Mouse (Mus musculus) cerebellum, postnatal 36 days (tissue): ENCODE measurements around the gene N4bp3.
"Not testable (repeated sequence)": the region's sequence is repeated elsewhere in the genome, so short reads cannot be mapped to it uniquely, and the experiment has no call there.

Experiments used
- DNase-seq, 2 experiments: peaks; one replicate each; pipeline ENCODE4 v3.0.0; 2021 to 2022; ENCODE audit warnings: mixed read lengths in 2 of 2

N4bp3 gene

DNA sequence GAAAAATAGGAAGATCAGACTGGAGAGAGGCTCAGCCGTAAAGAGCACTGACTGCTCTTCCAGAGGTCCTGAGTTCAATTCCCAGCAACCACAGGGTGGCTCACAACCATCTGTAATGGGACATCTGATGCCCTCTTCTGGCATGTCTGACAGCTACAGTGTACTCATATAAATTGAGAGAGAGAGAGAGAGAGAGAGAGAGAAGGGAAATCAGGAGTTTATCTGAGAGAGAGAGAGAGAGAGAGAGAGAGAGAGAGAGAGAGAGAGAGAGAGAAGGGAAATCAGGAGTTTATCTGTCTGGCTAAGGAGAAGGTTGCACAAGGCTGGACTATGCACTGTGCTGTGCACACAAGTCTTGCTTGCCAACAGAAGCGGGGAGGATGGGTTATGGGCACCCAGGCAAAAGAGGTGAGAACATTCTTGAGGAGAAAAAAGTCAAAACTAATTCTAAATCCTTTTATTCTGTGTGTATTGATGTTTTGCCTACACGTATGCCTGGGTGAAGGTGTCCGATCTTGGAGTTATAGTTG lies 2.3 kb upstream of the N4bp3 start:
- no peak for DNase-seq

DNA sequence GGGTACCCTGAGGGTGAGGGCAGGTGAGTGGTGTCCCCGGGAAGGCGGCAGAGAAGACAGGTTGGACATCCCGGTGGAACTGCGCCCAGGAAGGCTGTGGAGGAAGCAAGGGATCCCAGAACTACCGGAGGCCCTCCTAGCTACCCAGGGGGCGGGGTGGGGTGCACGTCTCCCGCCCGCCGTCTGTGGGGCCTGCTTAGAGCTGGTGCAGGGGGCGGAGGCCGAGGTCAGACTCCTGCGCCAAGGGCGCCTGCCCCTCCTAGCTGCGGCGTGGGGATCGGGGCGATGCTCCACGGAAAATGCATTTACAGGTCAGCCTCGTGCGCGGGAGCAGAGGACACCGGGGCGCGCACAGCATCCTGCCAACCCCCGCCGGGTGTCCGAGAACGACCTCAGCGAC lies 381 bp downstream of the N4bp3 start:
- DNase-seq: no peak

DNA sequence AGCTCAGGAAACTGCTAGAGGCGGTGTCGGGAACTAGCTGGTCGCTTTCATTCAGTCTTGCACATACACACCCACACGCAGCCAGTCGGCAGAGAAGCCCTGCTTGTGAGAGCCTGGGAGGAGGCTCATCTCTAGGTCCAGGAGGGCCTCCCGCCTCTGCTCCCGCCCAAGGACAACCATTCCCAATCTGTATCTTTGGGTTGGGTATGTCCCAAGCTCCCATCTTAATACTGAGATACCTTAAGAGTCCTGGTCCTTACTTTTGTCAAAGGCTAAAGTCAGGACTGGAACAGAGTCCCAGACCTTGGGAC lies 798 bp downstream of the N4bp3 start:
- no peak for DNase-seq

DNA sequence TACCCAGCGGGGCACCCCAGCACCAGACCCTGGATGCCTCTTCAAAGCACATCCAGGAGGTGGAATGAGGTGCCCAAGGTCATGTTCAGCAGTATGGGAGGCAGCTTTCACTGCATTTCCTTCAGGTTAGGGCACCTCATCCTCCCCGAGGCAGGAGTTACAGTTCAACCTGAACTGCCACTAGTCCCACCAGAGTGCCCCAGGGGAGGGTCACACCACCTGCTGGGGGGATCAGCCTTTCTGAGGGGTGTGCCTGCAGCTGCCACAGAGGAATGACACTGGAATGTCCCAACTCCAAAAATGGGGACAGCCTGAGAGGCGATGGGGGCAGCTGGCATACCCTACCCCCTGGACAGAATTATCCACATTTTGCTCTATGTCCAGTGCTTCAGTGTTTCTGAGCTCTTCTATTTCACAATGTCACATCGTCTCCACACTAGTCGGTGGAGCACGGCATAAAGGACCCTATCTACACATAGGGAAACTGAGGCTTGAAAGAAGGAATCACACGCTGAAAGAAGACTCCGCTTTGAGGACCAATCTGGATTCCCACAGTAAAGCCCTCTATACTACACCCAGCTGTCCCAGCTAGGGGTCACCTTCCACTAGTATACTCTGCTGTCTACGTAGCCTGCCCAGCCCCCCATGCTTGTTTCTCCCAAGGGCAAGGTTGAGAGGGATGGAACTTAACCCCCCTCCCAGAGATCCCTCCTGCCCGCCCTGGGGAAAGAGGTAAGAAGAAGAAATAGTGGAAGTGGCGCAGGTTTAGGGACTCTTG lies 1.3 kb downstream of the N4bp3 start:
- DNase-seq: no peak

DNA sequence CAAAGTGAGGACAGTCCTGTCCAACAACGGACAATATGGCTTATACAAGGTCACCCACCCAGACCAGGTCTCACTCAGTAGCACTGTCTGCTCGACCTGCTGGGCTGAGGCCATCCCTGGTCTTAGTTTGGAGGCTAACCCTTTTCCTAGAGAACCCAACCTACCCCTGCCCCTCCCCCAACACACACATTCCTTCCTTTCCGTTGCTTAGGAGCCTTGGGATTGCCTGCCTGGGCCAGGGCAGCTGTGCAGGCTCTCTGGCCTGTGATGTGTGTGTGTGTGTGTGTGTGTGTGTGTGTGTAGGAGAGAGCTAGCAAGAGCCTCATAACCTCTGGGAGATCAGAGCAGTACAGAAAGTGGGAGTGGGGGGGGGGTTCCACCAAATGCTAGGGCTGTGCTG lies 2.1 kb downstream of the N4bp3 start:
- DNase-seq: no peak

DNA sequence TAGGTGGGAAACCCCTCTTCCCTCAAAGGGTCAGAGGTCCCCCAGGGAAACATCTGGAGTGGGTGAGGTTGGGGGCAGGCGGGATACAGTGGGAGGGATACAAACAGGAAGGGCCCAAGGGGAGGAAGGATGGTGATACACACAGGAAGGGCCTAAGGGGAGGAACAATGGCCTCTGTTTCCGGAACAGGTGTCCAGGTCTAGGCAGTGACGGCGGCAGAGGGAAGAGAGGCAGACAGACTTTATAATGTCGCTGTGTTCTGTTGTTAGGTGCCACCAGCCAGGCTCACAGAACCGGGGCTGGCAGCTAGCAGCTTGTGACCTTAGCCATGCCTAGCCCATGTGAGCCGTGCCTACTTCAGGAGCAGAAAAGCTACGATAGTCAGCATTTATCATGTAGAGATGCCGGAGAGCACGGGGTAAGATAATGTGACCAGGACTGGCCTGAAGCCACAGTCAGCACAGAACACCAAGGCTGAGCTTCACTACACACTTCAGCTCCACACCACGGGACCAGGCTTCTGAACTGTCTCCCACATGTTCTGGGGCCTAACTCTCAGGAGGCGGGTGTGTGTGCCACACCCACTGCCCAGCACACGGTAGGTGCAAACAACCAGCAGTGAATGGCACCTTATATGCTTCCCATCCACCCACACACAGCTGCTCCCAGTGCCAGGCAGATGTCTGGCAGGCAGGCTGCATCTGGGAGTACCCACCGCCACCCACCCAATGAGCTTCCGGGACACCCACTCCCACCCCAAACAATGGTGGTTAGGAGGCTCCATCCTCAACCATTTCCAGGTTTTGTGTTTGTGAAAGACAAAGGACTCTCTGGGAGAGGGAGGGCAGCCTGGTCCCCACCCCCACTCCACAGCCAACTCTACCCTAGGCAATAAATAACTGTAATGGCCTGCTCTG lies 3.6 kb downstream of the N4bp3 start:
- no peak for DNase-seq

DNA sequence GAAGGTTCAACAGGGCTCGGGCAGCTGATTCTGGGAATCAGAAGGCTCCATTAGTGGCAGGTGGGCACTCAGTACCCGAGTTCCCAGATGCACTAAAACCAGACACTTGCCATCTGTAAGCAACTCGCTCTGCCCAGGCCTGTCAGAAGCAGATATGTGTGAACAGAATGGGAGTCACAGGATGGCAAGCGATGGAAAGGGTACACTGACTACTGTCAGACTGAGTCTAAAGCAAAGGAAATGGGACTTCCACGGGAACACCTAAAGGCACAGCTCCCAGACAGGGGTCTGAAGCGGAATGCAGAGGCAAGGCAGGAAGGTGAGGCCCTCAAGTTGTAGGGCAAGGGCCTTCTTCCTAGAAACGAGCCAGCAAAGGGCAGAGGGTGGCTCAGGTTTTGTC lies 4.4 kb downstream of the N4bp3 start:
- DNase-seq: no peak

DNA sequence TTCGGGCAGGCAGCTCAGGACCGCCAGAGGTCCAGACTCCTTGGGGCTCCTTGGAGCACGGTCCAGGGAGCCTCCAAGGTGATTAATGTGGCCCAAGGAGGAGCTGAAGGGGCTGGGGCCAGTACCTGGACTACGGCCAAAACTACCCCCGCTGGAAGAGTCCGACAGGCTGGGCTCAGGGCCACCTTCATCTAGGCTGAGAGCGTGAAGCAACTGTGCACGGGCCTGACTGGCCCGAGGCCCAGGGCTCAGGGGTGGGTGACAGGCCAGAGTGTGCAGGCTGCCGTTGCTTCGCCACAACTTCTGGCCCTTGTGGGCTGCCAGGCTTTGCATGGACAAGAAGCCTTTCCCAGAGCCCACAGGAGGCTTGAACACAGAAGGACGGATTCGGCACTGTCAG lies 5.3 kb downstream of the N4bp3 start:
- no peak for DNase-seq

DNA sequence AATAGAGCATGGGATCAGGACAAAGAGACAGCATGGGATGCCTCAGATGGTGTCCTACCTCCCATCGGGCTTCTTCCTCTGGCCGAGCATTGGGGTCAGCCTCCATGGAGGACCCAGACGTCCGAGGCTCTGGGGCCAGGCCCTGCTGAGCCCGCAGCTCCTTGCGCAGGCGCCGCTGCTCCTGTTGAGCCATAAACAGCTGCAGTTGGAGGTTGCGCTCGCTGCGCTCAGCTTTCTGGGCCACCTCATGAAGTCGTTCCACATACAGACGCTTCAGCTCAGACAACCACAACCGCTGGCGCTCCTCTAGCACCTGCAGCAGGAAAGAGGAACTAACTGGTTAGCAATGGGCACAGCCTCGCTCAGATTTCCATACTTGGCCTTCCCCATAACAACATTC lies 6.4 kb downstream of the N4bp3 start:
- no peak for DNase-seq

DNA sequence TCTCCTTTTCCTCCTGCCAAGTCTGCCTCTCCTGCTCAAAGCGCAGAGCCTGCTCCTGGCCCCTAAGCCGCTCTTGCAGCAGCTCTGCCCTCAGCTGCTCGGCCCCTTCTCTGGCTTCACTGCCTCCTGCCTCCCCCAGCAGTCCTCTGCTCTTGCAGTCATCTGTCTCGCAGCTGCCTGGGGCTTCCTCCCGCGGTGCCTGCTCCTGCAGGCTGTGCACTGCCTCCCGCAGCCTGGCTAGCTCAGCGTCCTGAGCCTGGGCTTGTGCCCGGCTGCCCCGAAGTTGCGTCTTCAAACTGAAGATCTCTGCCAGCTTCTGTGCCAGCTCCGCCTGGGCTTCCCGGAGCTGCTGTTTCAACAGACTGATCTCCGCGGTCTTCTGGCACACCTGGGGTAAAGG lies 6.9 kb downstream of the N4bp3 start:
- peak; percentile 41 for DNase-seq

DNA sequence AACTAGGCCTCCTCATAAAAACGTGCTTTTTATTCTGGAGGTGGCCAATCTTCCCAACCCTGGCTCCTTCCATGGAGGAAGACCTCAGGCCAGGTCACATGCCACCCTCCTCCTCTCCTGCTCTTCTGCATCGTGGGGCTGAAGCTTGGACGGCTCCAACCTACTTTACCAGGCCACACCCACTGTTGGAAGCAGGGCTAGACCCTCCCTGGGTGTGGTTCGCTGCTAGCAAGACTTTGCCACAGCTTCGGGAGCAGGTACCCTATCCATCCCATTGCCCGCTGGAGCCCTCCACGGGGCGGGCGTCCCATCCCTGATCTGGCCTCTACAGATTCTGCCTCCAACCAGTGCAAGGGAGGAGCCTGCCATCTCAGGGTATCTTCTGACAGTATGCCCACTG lies 7.4 kb downstream of the N4bp3 start:
- DNase-seq: no peak

DNA sequence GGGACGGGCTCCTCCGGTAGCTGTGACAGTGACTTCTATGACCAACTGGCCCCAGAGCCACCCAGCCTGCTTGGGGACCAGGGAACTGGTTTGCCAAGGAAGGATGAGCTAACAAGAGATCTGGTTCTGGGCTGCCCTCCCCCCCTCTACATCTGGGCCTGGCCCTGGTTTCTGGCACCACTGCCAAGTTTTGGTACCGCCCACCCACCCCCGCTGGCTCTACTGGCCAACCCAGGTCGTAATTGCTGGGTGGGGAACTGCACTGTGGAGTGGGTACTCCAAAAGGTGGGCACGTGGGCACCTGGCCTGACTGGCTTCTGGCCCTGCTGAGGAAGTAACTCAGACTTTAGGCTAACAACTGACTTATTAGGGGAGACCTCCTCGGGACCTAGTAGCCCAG lies 9.9 kb downstream of the N4bp3 start:
- no peak for DNase-seq

DNA sequence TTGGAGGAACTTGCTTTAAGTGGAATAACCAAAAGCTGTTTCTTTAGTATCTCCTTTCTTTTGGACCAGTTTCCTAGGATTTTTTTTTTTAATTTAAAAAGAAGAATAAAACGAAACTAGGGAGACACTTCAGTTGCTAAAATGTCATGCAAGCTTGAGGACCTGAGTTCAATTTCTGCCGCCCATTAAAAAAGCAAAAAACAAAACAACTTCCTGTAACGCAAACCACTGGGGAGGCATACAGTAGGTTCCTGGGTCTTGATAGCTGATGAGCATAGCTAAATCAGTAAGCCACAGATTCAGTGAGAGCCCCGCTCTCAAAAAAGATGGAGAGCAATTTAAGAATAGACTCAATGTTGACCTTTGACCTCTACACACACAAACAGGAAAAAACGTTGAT lies 12.1 kb downstream of the N4bp3 start:
- DNase-seq: no peak

DNA sequence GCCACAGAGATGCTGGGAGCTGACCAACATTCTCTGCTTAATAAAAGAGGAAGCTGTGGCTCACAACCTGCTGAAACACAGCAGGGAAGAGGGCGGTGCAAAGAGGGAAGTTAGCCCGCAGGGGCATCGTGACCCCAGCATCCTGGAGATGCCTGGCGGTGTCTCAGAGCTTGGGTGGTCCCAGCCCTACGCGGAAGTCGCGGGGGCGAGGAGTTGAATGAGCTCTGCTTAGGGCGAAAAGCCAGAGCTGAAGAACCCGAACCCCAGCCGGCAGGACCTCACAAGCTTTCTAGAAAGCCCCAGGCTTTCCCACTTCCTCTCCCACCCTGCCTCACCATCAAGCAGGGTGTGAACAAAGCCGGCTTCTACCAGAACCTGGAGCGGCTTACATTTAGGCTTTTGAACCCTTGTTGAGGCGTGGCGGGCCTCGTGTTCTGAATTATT lies 12.6 kb downstream of the N4bp3 start:
- DNase-seq: no peak

DNA sequence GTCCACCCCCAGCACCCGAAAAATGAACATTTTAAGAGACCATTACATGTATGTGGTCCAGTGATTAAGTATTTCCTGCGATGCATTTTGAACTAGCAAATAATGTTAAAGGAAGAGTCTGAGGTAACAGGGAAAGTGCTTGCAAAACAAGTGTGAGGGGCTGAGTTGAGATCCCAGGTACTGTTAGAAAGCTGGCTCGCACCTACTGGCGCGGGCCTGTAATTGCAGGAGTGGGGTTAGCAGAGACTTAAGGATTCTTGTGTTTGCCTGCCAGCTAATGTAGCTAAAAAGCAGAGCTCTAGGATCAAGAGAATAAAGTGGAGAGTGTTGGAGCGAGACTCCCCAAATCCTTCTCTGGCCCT lies 14.3 kb downstream of the N4bp3 start:
- DNase-seq: peak; percentile 57 to 58

DNA sequence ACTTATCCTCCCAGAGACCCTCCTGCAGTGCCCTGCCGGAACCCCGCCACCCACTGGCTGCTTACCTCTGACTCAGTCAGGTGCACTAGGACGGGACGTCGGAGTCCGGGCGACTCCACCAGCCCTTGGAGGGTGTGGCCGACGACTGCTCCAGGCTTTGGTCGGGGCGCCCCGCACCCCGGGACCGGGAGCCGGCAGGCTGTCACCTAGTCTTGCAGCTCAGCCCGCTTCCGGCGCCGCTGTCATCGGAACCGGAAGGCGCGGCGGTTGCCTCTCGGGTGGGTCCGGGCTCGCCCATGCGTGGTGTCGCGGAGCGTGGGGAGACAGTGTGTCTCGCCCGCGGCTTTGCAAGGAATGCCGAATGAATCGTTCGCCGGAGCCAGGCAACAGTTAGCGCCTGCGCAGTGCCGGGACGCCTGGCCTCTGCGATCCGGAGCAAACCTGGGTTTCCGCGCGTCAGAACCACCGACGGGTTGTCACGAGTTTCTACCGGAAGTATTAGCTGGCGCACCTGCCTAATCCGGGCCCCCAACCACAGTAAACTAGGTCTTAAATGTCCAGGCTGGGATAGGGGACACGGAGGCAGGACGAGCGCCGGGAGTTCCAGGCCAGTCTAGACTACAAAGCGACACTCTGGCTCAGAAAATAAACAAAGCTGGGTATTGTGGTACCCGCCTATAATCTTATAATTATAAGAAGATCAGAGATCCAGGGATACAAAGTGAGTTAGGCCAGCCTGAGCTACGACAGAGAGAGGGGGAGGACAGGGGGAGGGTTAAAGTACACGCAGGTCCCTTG lies 14.9 kb downstream of the N4bp3 start, which contains the start of gene Rmnd5b:
Rmnd5b (minus strand) TSS at position 372 of the 798 bp plus-strand sequence.
- DNase-seq: peak; percentile 90 to 91

DNA sequence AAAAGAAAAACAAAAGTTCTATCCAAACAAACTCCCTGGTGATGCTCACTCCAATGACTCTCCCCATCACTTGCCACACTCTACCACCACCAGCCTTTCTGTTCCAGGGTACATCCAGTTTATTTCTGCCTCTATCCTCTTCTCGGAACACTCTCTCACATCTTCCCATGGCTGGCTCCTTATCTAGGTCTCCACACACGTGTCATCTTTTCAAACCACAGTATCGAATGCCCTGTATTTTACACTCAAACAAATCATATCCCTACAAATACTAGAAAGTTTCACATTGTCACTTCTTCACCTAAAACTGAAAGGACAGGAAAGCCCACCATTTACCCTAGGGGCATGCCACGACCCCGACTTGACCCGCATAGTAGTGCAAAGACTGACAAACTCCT lies 15.5 kb downstream of the N4bp3 start:
- no peak for DNase-seq

DNA sequence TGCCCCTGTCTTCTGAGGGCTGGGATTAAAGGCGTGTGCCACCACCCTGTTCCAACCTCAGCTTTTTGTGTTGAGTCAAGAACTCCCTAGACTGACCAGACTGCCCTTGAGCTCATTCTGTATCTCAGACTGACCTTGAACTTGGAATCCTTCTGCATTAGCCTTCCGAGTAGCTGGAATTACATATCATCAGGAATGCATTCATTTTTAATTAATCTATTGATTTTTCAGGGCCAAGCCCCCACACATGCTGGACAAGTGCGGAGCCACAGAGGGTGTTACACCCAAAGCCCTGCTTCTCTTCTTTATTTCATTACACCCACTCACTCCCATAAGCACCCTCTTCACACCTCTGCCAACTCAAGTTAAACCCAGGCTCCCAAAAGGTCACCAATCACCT lies 16.9 kb downstream of the N4bp3 start:
- DNase-seq: no peak

DNA sequence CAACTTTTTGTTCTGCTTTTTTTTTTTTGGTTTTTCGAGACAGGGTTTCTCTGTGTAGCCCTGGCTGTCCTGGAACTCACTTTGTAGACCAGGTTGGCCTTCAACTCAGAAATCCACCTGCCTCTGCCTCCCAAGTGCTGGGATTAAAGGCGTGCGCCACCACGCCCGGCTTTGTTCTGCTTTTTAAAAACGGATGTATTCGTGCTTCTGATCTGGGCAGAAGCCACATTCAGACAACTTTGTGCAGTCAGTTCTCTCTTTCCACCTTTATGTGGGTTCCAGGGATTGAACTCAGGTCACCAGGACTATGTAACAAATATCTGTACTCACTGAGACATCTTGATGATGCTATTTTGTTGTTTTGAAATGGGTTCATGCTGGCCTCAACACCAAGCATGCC lies 17.4 kb downstream of the N4bp3 start:
- not testable (repeated sequence) for DNase-seq

DNA sequence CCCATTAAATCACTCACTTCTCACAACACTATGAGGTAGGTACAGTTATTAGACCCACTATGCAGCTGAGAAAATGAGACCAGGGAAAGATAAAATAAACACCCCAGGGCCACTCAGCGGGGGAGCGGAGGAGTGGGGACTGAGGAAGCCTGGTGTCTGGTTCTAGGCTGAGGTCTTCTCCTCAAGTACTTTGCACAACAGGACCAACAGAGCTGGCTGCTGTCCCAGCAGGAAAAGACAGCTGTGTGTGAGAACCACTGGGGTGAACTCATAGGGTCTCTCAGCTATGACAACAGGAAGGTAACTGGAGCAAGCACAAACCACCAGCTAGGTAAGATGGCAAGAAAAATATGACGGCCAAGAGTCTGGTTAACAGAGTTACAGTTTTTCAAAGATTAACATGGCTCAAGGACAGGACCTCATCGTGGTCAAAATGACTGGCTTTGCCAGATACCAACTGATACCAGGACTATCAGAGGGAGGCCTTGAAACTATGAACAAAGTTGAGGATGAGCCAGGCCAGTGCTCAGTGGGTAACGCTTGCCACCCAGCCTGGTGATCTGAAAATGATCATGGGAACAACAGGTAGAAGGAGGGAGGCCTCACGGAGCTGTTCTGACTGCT lies 18.4 kb downstream of the N4bp3 start:
- no peak for DNase-seq

DNA sequence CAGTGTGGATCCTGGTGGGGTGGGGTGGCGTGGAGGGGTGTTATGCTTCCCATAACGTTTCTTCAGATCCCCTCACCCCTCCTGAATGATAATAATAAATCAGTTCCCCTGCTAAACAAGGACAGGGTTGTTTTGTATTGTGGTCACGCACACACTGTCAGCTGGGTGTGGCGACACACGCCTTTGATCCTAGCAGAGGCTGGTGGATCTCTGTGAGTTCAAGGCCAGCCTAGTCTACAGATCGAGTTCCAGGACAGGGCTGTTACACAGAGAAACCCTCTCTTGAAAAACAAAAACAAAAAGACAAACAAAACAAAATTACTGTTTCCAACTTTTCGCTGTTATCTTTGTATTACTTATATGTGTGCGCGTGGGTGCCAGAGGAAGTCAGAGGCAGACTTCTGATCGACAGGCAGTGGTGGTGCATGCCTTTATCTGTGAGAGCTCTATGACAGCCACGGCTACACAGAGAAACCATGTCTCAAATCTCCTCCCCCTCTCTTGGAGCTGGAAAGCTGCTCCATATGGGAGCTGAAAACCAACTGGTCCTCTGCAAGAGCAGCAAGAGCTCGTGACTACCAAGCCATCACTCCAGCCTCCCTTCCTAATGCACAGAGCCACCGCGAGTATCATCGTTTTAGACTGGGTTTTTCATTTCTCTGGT lies 20.9 kb downstream of the N4bp3 start:
- no peak for DNase-seq

DNA sequence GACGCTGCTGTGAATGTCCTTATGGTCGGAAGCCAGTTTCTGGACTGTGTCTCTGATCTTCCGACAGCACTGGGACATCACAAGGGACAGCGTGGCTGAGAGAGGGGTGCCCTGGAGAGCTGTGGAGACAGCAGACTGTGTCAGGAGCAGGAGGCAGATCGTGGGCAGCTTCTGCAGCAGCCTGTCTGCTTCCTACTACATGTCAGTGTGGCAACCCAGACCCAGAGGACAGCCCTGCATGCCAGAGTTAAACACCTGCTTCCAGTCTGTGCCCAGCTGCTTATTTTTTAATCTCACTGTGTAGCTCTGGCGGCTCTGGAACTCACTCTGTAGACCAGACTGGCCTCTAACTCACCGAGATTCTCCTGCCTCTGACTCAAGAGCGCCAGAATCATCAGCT lies 22.7 kb downstream of the N4bp3 start:
- DNase-seq: no peak
